Mouse (Mus musculus) heart, postnatal 25 days (tissue): ENCODE data around the gene Ncoa7. TPM values are rescaled to one million over a fixed set of nuclear protein-coding genes. Genes with fewer than 3 reads are reported as not detected.
"Not testable (repeated sequence)": the region's sequence is repeated elsewhere in the genome, so short reads cannot be mapped to it uniquely, and the experiment has no call there.

Experiments
- DNase-seq: peaks from one replicate; pipeline ENCODE4 v3.0.0; 2022; ENCODE audit warnings: low spot score
- intact Hi-C: fragments of 180-260 bp; cut with DNase I; formaldehyde crosslinking; loops from one replicate; pipeline ENCODE4 v1.15.1; 2025
- total RNA-seq, 2 experiments: library from RNA; stranded (reverse); gene quantifications; 2 replicates each; pipeline ENCODE4 v1.2.3; 2021

Ncoa7 gene
- total RNA-seq, 2 experiments from 2014 or later = 4.2 to 5.3 TPM

GRCm38 (mm10) chr10:30708039-30708438, 95.1 kb downstream of the Ncoa7 start:
- intact Hi-C loops = no loop called here
- no peak for DNase-seq

- DNase-seq = no peak
- intact Hi-C loops = no loop called here
Measured at GRCm38 (mm10) chr10:30702663-30703062, 100.5 kb downstream of the Ncoa7 start.

- no peak for DNase-seq
- intact Hi-C loops = no loop called here
Measured at GRCm38 (mm10) chr10:30686862-30687261, 116.3 kb downstream of the Ncoa7 start.

DNA sequence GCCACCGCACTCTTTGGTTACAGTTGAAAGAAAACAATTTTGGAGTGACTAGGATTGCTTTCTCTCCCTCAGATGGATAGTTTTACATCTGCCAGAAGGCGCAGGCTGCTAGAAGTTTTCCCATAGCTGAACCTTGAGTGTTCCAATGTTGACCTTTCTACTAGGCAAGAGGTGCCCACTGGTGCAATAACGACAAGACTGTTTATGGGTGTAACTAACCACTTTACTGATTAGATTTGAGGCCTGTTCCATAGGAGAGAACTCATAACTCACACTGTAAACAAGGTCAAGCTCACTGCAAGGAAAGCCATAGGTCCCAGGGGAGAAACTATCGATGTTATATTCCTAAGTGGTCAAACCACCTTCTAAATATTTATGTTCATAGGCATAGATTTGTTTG, 119.7 kb downstream of the Ncoa7 start:
- intact Hi-C loops = no loop called here
- no peak for DNase-seq

DNA sequence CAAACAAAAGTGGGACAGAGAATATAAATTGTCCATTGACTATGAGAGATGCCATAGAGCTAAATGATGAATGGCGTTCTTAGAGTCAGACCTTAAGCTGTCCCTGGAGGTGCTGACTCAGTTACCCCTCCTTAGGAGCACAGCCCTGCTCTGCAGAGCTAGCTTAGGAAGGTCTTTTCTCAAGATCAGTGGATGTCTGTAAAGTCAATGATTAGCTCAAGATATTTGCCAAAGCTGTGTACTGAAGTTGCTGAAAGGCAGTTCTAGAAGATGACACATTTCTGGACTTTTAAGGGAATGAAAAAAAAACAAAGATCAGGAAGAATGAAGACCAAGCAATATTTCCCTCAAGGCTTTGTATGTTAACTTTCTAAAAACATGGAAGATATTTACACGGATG, 123.4 kb downstream of the Ncoa7 start:
- intact Hi-C loops = no loop called here
- DNase-seq = no peak

DNA sequence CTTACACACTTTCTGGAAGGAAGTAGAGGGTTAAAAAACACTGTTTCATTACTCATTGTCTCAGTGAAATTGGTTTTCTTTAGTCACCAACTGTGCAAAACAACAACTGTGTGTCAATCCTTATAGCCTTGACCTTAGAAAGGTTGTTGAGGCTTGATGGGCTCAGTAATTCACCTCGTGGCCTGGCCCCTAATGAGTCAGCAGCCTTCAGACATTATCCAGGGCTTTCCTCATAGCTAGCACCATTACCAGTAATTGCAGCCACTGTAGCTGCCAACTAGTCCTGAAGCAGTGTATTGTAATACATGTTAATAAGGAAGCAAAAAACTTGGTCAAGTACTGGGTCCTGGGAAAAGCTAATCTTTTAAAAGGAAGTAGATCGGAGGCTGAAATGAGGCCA, 125.1 kb downstream of the Ncoa7 start:
- intact Hi-C loops = no loop called here
- DNase-seq = no peak

GRCm38 (mm10) chr10:30674825-30675224, 128.3 kb downstream of the Ncoa7 start:
- no peak for DNase-seq
- intact Hi-C loops = no loop called here

GRCm38 (mm10) chr10:30666580-30666979, 136.5 kb downstream of the Ncoa7 start:
- no peak for DNase-seq
- intact Hi-C loops = no loop called here

GRCm38 (mm10) chr10:30660564-30661328, 142.4 kb downstream of the Ncoa7 start:
- DNase-seq = no peak
- intact Hi-C loops = loop anchor here (5.0 kb wide), 1 partner anchor 147 kb away; no protein-coding TSS in a partner anchor

- intact Hi-C loops = no loop called here
- no peak for DNase-seq
Measured at GRCm38 (mm10) chr10:30655655-30656054, 147.5 kb downstream of the Ncoa7 start.

DNA sequence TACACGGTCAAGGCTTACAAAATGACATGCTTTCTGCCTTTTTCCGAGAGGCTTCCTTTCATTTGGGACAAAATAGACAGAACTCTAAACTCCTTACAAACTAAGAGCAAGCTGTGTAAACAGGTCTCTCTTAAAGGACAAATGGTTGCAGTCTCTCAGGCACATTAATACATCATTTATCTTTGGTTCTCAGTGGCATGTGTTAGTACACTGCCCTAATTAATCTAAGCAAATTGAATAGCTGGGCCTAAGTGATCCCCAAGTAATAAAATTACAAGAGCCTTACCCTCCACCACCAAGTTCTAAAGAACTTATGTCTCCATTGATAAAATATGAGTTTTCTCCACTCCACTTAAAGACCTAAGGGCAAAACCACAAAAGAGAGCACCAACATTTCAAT, 155.4 kb downstream of the Ncoa7 start:
- intact Hi-C loops = no loop called here
- no peak for DNase-seq

DNA sequence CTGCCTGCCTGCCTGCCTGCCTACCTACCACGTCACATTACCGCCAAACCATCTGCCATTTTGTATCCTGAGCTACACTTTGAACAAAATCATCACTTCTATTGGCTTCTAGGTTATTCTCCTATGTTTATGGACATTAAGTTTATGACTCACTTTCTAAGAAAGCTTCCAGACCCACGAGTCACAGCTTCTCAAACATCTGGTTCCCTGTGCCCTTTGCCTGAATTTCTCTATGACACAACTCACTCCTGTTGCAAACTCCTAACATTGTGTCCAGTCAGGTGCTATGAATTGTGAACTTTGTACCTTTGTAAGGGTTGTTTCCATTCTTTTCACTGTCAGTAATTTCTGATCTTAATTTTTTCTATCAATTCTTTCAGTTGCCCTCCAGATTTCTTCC, 164.9 kb downstream of the Ncoa7 start:
- intact Hi-C loops = no loop called here
- DNase-seq = no peak

DNA sequence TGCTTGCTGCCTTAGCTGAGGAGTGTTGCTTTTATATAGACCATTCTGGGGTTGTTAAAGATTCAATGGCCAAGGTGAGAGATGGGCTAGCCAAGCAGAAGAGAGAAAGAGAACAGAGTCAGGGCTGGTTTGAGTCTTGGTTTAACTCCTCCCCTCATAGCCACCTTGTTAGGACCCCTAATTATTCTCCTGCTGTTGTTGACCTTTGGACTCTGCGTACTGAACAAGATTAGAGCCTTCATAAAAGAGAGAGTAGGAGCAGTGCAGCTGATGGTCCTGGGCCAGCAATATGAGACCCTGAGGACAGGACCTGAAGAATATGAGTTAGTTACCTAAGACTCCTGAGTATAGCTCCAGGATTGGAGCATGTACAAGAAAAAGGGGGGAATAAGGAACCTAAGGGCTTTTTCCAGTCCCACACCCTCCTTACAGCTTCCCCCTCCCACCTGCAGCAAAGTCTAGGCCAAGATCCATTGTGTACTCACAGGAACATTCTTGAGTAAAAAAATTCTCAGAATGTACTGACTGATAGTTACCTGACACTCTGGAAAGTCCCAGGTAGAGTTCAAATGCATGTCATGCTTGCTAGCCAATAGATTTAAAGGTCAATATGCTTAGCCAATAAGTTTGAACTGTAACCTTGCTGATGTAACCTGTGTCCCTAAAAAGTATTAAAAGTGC, 166.5 kb downstream of the Ncoa7 start:
- DNase-seq, intact Hi-C loops: not testable (repeated sequence)

DNA sequence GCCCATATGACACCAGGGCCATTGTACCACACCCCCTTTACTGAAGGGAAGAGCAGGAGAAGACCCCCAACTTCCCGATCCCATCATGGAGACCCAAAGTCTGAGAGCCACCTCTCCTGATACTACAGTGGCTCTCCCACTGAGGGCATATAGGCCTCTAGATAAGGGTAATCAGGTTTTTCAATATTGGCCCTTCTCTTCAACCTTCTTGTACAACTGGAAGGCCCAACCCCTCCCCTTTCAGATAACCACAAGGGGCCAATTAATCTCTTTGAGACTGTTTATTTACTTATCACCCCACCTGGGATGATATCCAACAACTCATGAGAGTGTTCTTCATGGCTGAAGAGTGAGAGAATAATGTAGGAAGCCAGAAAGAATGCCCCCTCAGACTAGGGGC, 170.4 kb downstream of the Ncoa7 start:
- intact Hi-C loops = no loop called here
- DNase-seq = no peak

- no peak for DNase-seq
- intact Hi-C loops = no loop called here
Measured at GRCm38 (mm10) chr10:30629977-30630376, 173.1 kb downstream of the Ncoa7 start.

DNA sequence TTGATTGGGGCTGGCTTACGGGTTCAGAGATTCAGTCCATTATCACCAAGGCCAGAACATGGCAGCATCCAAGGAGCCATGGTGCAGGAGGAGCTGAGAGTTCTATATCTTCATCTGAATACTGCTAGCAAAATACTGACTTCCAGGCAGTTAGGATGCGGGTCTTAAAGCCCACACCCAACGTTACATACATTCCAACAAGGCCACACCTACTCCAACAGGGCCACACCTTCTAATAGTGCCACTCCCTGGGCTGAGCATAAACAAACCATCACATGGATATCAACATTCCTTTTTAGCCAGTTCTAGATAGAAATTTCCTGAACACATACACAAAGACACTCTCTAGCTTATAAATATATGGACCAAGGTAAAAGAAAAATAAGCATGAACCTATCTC, 173.6 kb downstream of the Ncoa7 start, which contains the start of gene Hint3:
TSS of gene Hint3 (minus strand) at position 120 of the 400 bp plus-strand sequence.
- intact Hi-C loops = no loop called here
- no peak for DNase-seq

DNA sequence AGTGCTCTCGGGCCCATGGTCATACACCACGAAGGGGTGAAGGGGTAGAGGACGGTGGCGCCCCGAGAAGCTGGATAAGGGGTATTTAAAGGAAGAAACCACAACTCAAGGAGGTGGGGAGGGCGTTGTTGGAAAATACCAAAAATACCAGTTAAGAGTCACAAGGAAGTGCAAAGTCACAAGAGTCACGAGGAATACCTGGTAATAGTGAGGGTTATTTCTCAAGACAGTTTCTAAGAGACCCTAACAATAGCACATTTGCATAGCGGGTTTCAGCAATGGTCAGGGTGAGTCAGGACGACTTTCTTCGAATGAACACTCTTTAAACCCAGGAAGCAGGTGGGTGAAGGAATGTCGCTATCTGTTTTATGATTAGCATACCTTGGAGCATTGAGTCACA, 174.7 kb downstream of the Ncoa7 start:
- DNase-seq = not testable (repeated sequence)

DNA sequence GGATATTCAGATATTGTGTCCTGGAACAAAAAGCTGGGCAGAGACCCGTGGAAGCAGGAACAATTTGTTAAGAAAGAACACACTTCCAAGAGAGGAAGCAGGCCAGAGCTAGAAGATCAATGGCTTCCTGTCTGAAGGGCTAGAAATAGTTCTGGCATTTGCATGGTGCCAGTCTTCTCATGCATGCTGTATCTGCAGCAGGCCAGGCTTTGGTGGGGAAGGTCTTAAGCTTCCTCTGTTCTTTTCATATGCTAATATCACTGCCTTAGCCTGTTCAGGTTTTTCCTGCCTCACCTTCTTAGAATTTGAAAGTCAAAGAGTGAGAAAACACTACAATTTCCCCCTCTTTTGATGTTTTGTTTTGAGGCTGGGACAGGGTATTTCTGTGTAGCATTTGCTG, 175.6 kb downstream of the Ncoa7 start:
- intact Hi-C loops = no loop called here
- no peak for DNase-seq

More for the DNA sequence above, 174.7 kb downstream of the Ncoa7 start:
- intact Hi-C loops = not testable (repeated sequence)

- no peak for DNase-seq
- intact Hi-C loops = no loop called here
Measured at GRCm38 (mm10) chr10:30624161-30625019, 178.7 kb downstream of the Ncoa7 start.

DNA sequence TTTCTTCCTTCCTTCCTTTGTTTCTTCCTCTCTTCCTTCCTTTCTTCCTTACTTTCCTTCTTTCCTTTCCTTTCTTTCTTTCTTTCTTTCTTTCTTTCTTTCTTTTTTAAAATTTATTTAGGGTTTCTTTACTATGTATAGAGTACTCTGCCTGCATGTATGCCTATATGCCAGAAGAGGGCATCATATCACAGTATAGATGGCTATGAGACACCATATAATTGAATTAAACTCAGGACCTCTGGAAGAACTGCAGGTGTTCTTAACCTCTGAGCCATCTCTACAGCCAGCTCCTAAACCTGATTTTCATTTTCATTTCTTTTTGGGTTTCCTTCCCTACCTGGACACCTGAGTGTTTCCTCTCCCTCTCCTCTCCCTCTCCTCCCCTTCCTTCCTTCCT, 180.2 kb downstream of the Ncoa7 start:
- no peak for DNase-seq
- intact Hi-C loops = no loop called here

GRCm38 (mm10) chr10:30618918-30619210, 184.3 kb downstream of the Ncoa7 start:
- no peak for DNase-seq
- intact Hi-C loops = loop anchor here (5.0 kb wide), 1 partner anchor 183 kb away; the partner anchor contains the start of gene Ncoa7
